Mouse (Mus musculus): ENCODE results near the gene Adamts1. TPM values are rescaled to one million over a fixed set of nuclear protein-coding genes. Genes with fewer than 3 reads are reported as not detected.

Adamts1 gene
- polyA plus RNA-seq, 1 experiment from 2014 or later, result 40.2 TPM

- no peak overlapping the region for H3K4me3 ChIP-seq (ENCODE audit: low read depth, low read length)
- no peak overlapping the region for H3K4me2 ChIP-seq
- ATAC-seq (ENCODE audit: insufficient read depth) (no peak), DNase-seq (no peak)
- no peak for TF ChIP-seq CTCF (IDR thresholded peaks at IDR 0.05; ENCODE audit: low read depth)
- 20% methylated on average over 4 of the region's 4 CpGs for WGBS
- no peaks in the 10 kb centered on the region for H3K27me3 ChIP-seq (ENCODE audit: insufficient read depth, low read length)
- H3K36me3 ChIP-seq (ENCODE audit: insufficient read depth), result no peaks in the 10 kb centered on the region
- no peak overlapping the region for H3K27ac ChIP-seq (ENCODE audit: low read depth)
- no peak overlapping the region for H3K9ac ChIP-seq
- H3K9me3 ChIP-seq (ENCODE audit: low read depth, low read length), result no peaks in the 10 kb centered on the region
- no peaks in the 10 kb centered on the region for H3K4me1 ChIP-seq (ENCODE audit: insufficient read depth)
Observed at GRCm38 (mm10) chr16:85767341-85767740, 35.6 kb downstream of the Adamts1 start.

GRCm38 (mm10) chr16:85765697-85766096 lies 37.2 kb downstream of the Adamts1 start:
- no peak for ATAC-seq (ENCODE audit: insufficient read depth)
- Histone ChIP-seq H3K4me2 (no peak overlapping the region), H3K9ac (no peak overlapping the region), H3K27me3 (ENCODE audit: insufficient read depth, low read length) (no peaks in the 10 kb centered on the region), H3K27ac (ENCODE audit: low read depth) (no peak overlapping the region), H3K9me3 (ENCODE audit: low read depth, low read length) (no peaks in the 10 kb centered on the region), H3K4me1 (ENCODE audit: insufficient read depth) (no peaks in the 10 kb centered on the region), H3K4me3 (ENCODE audit: low read depth, low read length) (no peak overlapping the region), H3K36me3 (ENCODE audit: insufficient read depth) (no peaks in the 10 kb centered on the region)
- DNase-seq, result no peak
- 23% methylated on average over 8 of the region's 8 CpGs for WGBS
- TF ChIP-seq CTCF (IDR thresholded peaks at IDR 0.05; ENCODE audit: low read depth), result no peak

- WGBS, result 69% methylated on average over 6 of the region's 6 CpGs
- Histone ChIP-seq H3K27ac (ENCODE audit: low read depth) (no peak overlapping the region), H3K27me3 (ENCODE audit: insufficient read depth, low read length) (no peaks in the 10 kb centered on the region), H3K4me2 (no peak overlapping the region), H3K4me1 (ENCODE audit: insufficient read depth) (no peaks in the 10 kb centered on the region), H3K4me3 (ENCODE audit: low read depth, low read length) (no peak overlapping the region), H3K9ac (no peak overlapping the region), H3K36me3 (ENCODE audit: insufficient read depth) (no peaks in the 10 kb centered on the region), H3K9me3 (ENCODE audit: low read depth, low read length) (no peaks in the 10 kb centered on the region)
- no peak for ATAC-seq (ENCODE audit: insufficient read depth)
- no peak for TF ChIP-seq CTCF (IDR thresholded peaks at IDR 0.05; ENCODE audit: low read depth)
- DNase-seq, result no peak
Observed at GRCm38 (mm10) chr16:85765167-85765566, 37.7 kb downstream of the Adamts1 start.

- Histone ChIP-seq H3K9ac (no peak overlapping the region), H3K9me3 (ENCODE audit: low read depth, low read length) (no peaks in the 10 kb centered on the region), H3K4me3 (ENCODE audit: low read depth, low read length) (no peak overlapping the region), H3K4me1 (ENCODE audit: insufficient read depth) (0 out of 2 replicates have a peak, but pooled peaks cover 2% of the 10 kb centered on the region), H3K4me2 (no peak overlapping the region), H3K27ac (ENCODE audit: low read depth) (no peak overlapping the region), H3K27me3 (ENCODE audit: insufficient read depth, low read length) (no peaks in the 10 kb centered on the region), H3K36me3 (ENCODE audit: insufficient read depth) (no peaks in the 10 kb centered on the region)
- TF ChIP-seq CTCF (IDR thresholded peaks at IDR 0.05; ENCODE audit: low read depth), result no peak
- DNase-seq (no peak), ATAC-seq (ENCODE audit: insufficient read depth) (no peak)
- 84% methylated on average over 10 of the region's 10 CpGs for WGBS
Observed at GRCm38 (mm10) chr16:85762052-85762665, 40.8 kb downstream of the Adamts1 start.

GRCm38 (mm10) chr16:85760961-85761580 lies 41.8 kb downstream of the Adamts1 start:
- no peak overlapping the region for H3K4me3 ChIP-seq (ENCODE audit: low read depth, low read length)
- no peaks in the 10 kb centered on the region for H3K27me3 ChIP-seq (ENCODE audit: insufficient read depth, low read length)
- no peak for ATAC-seq (ENCODE audit: insufficient read depth)
- no peak overlapping the region for H3K27ac ChIP-seq (ENCODE audit: low read depth)
- 0 out of 2 replicates have a peak, but pooled peaks cover 7% of the 10 kb centered on the region for H3K4me1 ChIP-seq (ENCODE audit: insufficient read depth)
- H3K9ac ChIP-seq, result no peak overlapping the region
- no peaks in the 10 kb centered on the region for H3K36me3 ChIP-seq (ENCODE audit: insufficient read depth)
- WGBS, result 65% methylated on average over 7 of the region's 7 CpGs
- no peaks in the 10 kb centered on the region for H3K9me3 ChIP-seq (ENCODE audit: low read depth, low read length)
- TF ChIP-seq CTCF (IDR thresholded peaks at IDR 0.05; ENCODE audit: low read depth), result no peak
- H3K4me2 ChIP-seq, result no peak overlapping the region
- DNase-seq, result no peak

GRCm38 (mm10) chr16:85756101-85756819 lies 46.7 kb downstream of the Adamts1 start:
- no peak overlapping the region for H3K4me3 ChIP-seq (ENCODE audit: low read depth, low read length)
- H3K9ac ChIP-seq, result no peak overlapping the region
- WGBS, result 21% methylated on average over 14 of the region's 14 CpGs
- DNase-seq, result peak; percentile 98
- H3K27ac ChIP-seq (ENCODE audit: low read depth), result peak overlapping the region; percentile 92
- ATAC-seq (ENCODE audit: insufficient read depth), result peak; percentile 97
- H3K9me3 ChIP-seq (ENCODE audit: low read depth, low read length), result no peaks in the 10 kb centered on the region
- H3K4me2 ChIP-seq, result no peak overlapping the region
- H3K27me3 ChIP-seq (ENCODE audit: insufficient read depth, low read length), result no peaks in the 10 kb centered on the region
- no peaks in the 10 kb centered on the region for H3K36me3 ChIP-seq (ENCODE audit: insufficient read depth)
- no peak for TF ChIP-seq CTCF (IDR thresholded peaks at IDR 0.05; ENCODE audit: low read depth)
- H3K4me1 ChIP-seq (ENCODE audit: insufficient read depth), result peaks cover 18% of the 10 kb centered on the region

GRCm38 (mm10) chr16:85749335-85749734 lies 53.6 kb downstream of the Adamts1 start:
- no peak overlapping the region for H3K4me3 ChIP-seq (ENCODE audit: low read depth, low read length)
- no peak for DNase-seq
- peaks cover 8% of the 10 kb centered on the region for H3K4me1 ChIP-seq (ENCODE audit: insufficient read depth)
- no peak for TF ChIP-seq CTCF (IDR thresholded peaks at IDR 0.05; ENCODE audit: low read depth)
- ATAC-seq (ENCODE audit: insufficient read depth), result no peak
- H3K27ac ChIP-seq (ENCODE audit: low read depth), result peak overlapping the region; percentile 52
- H3K9me3 ChIP-seq (ENCODE audit: low read depth, low read length), result no peaks in the 10 kb centered on the region
- no peak overlapping the region for H3K4me2 ChIP-seq
- H3K27me3 ChIP-seq (ENCODE audit: insufficient read depth, low read length), result no peaks in the 10 kb centered on the region
- WGBS, result 73% methylated on average over 6 of the region's 6 CpGs
- no peak overlapping the region for H3K9ac ChIP-seq
- no peaks in the 10 kb centered on the region for H3K36me3 ChIP-seq (ENCODE audit: insufficient read depth)

Data from lung, embryonic 14.5 days (tissue).